Mouse (Mus musculus) MEL (cell line): ENCODE measurements around the gene Ispd.

Experiments used
- CTCF ChIP-seq, 3 experiments: IDR thresholded peaks in 2 of 3; conservative IDR thresholded peaks in 1 of 3; 2 replicates each; pipeline ENCODE4 v1.5.1; 2011 to 2012; ENCODE audit warnings: low read length in 3 of 3, low read depth in 2 of 3, mild to moderate bottlenecking in 2 of 3, improper control_type of control experiment in 1 of 3, inconsistent platforms in 1 of 3, mixed read lengths in 1 of 3, moderate library complexity in 1 of 3; ENCODE audit not compliant: control insufficient read depth in 1 of 3, insufficient read depth in 1 of 3, poor library complexity in 1 of 3, severe bottlenecking in 1 of 3
- EP300 ChIP-seq, 2 experiments: IDR thresholded peaks; 2 replicates each; pipeline ENCODE4 v1.6.1; 2011; ENCODE audit warnings: improper control_type of control experiment in 2 of 2, low read length in 2 of 2, low read depth in 1 of 2, mild to moderate bottlenecking in 1 of 2
- HCFC1 ChIP-seq: IDR thresholded peaks from 2 replicates; pipeline ENCODE4 v1.6.1; 2012; ENCODE audit warnings: low read depth, mild to moderate bottlenecking, inconsistent platforms, low read length, improper control_type of control experiment, moderate library complexity
- MAX ChIP-seq: IDR thresholded peaks from 2 replicates; pipeline ENCODE4 v1.6.1; 2011; ENCODE audit warnings: low read length, improper control_type of control experiment
- MEF2A ChIP-seq: IDR thresholded peaks from 2 replicates; pipeline ENCODE4 v1.6.1; 2014; ENCODE audit warnings: low read depth, mild to moderate bottlenecking, inconsistent platforms, low read length, improper control_type of control experiment; ENCODE audit not compliant: poor library complexity, insufficient replicate concordance, severe bottlenecking; ENCODE audit errors: extremely low read depth
- MYC ChIP-seq: IDR thresholded peaks from 2 replicates; pipeline ENCODE4 v1.6.1; 2011; ENCODE audit warnings: low read depth, mild to moderate bottlenecking, low read length, improper control_type of control experiment, moderate library complexity
- POLR2A ChIP-seq, 2 experiments: IDR thresholded peaks; 2 replicates each; pipeline ENCODE4 v1.6.1; 2011 to 2012; ENCODE audit warnings: low read length in 2 of 2, mild to moderate bottlenecking in 2 of 2, control low read depth in 1 of 2, improper control_type of control experiment in 1 of 2, low read depth in 1 of 2, moderate library complexity in 1 of 2; ENCODE audit not compliant: control insufficient read depth in 1 of 2, insufficient read depth in 1 of 2, poor library complexity in 1 of 2
- SIN3A ChIP-seq: IDR thresholded peaks from 2 replicates; pipeline ENCODE4 v1.6.1; 2012; ENCODE audit warnings: low read length, improper control_type of control experiment, inconsistent platforms
- UBTF ChIP-seq: IDR thresholded peaks from 2 replicates; pipeline ENCODE4 v1.6.1; 2012; ENCODE audit warnings: low read depth, mild to moderate bottlenecking, inconsistent platforms, low read length, improper control_type of control experiment, moderate library complexity, borderline replicate concordance; ENCODE audit not compliant: insufficient read depth

DNA sequence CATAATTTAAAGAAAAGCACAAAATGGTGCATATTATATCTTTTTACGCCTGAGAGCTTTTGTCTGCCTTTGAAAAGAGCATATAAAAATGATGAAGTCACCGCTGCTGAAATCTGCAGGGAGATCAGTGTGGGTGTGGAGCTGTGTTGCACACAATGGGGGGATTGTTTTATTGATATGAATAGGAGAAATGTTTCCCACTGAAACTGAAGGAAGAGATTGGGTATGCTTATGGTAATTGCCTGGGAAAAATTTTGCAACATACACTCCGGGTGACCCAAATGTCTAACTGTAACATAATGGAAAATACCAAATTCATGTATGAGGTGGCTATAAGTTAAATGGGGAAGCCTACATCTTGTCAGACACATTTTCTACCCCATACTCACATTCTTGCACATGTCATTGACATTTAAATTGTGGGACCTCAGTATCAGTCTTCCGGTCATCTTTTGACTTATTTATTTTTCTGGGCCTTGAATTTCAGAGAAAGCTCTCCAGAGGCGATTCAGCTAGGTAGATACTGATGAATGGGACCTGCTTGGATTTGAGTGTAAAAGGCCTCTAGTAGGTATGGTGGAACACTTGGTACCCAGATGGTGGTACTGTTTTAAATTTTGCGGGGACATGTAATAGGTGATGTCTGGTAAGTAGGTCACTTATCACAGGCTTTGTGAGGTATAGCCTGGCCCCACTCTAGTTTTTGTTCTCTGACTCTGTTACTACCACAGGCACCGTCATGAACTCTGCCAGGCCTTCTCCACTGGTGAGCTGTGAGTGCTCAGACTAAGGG, 126.1 kb downstream of the Ispd start:
- TF ChIP-seq CTCF (IDR thresholded peaks at IDR 0.05 in 2 of 3, conservative IDR thresholded peaks at IDR 0.05 in 1 of 3; ENCODE audit: control insufficient read depth in 1 of 3, insufficient read depth in 1 of 3, low read depth in 2 of 3, low read length in 3 of 3, poor library complexity in 1 of 3, severe bottlenecking in 1 of 3) (no peak), UBTF (no peak), SIN3A (no peak), MAX (no peak), EP300 (IDR thresholded peaks at IDR 0.05; ENCODE audit: low read depth in 1 of 2, low read length in 2 of 2) (no peak), HCFC1 (no peak), MYC (no peak), POLR2A (IDR thresholded peaks at IDR 0.05; ENCODE audit: control insufficient read depth in 1 of 2, insufficient read depth in 1 of 2, low read depth in 1 of 2, low read length in 2 of 2, poor library complexity in 1 of 2) (no peak), MEF2A (no peak)
